Mouse (Mus musculus): ENCODE data around the gene Gm48551.

Gm48551 gene

DNA sequence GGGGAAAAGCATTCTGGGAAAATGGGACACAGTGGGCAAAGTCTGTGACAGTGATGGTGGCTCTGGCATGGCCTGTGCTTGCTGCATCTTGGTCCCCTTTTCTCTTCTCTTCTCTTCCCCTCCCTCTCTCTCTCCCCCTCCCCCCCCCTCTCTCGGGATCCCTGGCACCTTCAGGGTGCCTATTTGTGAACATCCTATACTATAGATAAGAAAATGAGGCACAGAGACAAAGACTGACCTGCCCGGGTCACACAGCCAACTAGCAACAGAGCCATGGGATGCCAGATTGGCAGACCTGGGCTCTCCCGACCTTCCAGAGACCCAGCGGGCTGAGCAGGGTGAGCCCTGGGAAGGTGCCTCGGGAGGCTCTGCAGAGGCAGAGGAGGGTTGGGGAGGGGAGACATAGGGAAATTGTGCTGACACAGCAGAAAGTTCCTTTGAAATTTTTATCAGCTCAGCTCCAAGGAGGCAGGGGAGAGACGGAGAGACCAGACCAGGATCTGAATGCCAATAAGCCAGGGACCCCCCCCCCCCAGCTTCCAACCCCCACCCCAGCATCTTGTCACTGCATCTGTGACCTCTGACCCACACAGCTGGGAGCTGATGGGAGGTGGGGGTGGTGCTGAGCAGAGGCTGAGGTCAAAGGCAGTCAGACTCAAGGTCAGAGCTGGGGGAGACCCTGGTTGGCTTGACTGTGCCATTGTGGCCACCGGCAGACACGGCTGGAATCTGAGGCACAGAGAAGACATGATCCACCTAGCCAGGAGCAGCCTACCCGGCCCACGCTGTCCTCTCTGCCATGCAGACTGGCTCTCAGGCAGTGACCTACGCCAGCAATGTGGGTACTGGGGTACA is 34.2 kb downstream of the Gm48551 start:
- DNase-seq (ENCODE audit: low read depth) = no peak

DNA sequence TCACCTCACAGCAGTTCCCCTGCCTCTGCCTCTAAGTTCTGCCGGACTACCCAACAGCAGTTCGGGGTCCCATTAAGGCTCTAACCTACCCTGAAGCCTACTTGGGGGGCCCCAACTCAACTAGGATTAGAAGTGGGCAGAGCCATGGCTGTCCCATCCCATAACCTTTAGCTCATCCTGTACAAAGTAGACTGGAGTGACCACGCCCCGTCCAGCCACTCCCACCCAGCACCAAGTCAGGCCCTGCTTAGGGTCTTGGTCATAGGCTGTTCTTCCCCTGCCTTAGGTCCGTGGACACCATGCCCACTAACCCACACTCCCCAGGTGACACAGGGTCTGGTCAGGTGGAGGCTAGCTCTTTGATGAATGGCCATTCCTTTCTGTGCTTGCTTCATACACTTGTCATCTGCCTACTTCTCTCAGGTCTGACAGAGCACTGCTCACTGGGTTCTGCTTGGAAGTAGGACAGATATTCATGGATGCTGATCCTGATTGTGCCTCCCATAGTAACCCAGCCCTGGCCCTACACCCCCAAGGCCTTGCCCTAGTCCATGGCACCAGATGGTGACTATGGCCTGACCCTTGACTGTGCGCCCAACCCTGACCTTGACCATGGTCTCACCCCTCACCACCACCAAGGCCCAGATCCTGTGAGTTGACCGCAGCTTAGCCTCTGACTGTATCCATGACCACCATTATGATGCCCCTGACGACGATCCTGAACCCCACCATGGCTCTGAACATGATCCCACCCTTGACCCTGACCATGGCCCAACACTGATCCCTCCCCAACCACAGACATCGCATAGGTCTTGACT is 35.1 kb downstream of the Gm48551 start:
- no peak for DNase-seq (ENCODE audit: low read depth)

GRCm38 (mm10) chr10:81420191-81420767 is 36.0 kb downstream of the Gm48551 start:
- DNase-seq (ENCODE audit: low read depth) = no peak

- DNase-seq (ENCODE audit: low read depth) = no peak
Observed at GRCm38 (mm10) chr10:81421041-81421796, 37.0 kb downstream of the Gm48551 start.

DNA sequence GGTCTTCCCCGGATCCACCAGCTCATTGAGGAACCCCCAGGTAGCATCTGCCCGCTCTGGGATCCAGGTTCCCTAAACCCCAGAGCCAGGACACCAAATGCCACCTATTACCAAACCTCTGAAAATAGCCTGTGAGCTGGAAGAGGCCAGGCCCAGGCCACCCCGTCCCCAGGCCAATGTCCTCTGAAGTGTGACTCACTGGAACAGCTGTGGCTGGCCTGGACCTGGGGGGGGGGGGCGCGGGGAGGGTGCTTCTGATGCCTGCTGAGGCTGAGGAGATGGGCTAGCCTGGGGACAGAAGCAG is 37.5 kb downstream of the Gm48551 start:
- no peak for DNase-seq (ENCODE audit: low read depth)

GRCm38 (mm10) chr10:81422191-81422590 is 37.9 kb downstream of the Gm48551 start:
- no peak for DNase-seq (ENCODE audit: low read depth)

GRCm38 (mm10) chr10:81422661-81423217 is 38.5 kb downstream of the Gm48551 start:
- no peak for DNase-seq (ENCODE audit: low read depth)

DNA sequence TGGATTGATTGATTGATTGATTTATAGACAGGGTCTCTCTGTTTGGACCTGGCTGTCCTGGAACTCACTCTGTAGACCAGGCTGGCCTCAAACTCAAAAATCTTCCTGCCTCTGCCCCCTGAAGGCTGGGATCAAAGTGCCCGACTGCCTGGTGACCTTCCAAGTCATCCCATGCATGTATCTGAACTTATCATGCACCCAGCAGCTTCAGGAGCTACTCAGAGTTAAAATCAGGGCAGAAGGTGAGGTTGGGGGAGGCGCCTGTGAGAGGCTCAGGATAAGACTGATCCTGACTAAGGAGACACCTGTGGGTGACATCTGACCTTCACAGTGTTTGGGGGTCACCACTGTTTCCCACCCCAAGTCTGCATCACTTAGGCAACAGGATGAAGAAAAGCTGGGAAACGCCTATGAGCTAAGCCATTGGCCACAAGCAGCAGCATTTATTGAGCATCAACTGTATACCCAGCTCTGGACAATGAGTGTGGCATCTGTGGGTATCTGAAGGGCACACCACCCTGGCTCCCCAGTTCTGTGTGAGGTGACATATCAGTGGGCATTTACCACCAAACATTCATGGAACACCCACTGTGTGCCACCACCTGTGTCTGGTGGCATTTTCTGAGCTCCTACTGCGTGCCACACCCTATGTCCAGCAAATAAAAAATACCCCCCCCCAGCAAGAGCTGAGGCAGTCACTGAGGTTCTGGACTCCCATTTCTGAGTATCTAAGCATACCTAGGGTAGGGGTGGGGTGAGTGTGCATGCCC is 39.4 kb downstream of the Gm48551 start:
- DNase-seq (ENCODE audit: low read depth) = no peak

- DNase-seq (ENCODE audit: low read depth) = no peak
Observed at GRCm38 (mm10) chr10:81424246-81425051, 40.2 kb downstream of the Gm48551 start.

GRCm38 (mm10) chr10:81425236-81425850 is 41.1 kb downstream of the Gm48551 start:
- DNase-seq (ENCODE audit: low read depth) = no peak

DNA sequence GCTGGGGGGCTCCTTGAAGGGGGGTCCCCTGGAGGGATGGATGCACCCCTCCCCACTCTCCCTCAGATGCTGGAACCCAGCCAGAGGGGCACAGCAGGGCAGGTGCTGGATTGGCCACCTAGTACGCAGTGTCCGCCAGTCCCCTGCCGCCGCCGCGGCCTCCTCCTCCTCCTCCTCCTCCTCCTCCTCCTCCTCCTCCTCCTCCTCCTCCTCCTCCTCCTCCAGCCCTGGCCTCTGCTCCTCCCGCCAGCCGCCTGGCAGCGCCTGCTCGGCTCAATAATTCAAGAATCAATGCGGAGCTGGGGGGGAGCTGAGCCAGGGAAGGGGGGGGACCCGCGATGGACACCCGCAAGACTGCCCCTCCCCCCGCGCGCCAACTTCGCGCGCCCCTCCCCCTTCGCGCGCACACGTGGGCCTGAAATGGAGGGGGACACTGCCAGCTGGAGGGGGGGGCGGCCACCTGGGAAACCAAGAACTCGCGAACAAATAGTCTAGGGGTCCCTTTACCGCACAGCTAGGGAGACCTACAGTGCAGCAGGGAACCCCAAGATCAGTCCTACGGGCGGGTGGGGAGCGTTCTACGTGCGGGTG is 41.9 kb downstream of the Gm48551 start:
- no peak for DNase-seq (ENCODE audit: low read depth)

- no peak for DNase-seq (ENCODE audit: low read depth)
Observed at GRCm38 (mm10) chr10:81426897-81427296, 42.6 kb downstream of the Gm48551 start.

DNA sequence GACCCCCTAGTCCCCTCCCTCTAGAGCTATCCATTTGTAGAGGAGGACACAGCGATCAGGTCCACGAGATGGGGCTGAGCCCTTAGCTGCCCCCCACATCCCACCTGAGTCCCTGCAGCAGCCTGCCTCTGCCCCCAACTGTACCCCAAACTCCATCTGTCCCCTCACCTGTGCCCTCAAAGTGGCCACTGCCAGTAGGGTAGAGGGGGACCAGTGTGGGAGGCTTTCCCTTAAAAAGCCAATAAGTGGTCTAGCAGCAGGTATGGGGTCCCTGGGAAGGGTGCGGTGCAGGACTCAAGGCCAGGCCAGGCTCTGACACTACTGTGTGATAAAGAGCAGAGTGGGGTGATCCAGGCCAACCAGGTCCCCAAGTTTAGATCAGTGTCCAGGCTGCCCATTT is 43.1 kb downstream of the Gm48551 start:
- no peak for DNase-seq (ENCODE audit: low read depth)

DNA sequence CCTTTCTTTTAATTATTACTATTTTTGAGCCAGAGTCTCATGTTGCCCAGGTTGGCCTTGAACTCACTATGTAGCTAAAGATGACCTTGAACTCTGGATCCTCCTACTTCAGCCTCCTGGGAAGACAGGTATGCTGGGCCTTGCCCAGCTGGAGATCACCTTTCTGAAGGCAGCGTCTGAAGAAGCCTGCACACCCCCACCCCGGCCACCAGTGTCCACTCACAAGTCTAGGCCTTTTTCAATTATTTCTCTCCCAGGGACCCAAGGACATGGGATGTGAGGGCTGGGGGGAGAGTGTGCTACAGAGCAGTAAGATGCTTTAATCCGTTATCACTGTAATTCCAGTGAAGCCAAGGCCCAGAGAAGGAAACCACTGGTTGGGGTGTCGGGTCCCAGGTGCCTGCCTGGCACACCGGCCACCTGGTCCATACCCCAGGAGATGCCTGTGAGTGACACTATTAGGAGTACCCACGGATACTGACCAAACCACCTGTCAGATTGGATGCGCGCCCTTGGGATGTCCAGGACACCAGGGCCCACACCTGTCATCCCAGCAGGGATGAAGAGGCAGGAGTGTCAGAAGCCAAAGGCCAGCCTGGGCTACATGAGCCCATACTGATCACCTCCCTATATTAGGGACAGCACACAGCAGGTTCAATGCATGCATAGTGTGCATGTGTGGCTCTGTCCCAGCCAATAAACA is 43.7 kb downstream of the Gm48551 start:
- DNase-seq (ENCODE audit: low read depth) = no peak

- no peak for DNase-seq (ENCODE audit: low read depth)
Observed at GRCm38 (mm10) chr10:81428507-81428870, 44.2 kb downstream of the Gm48551 start.

DNA sequence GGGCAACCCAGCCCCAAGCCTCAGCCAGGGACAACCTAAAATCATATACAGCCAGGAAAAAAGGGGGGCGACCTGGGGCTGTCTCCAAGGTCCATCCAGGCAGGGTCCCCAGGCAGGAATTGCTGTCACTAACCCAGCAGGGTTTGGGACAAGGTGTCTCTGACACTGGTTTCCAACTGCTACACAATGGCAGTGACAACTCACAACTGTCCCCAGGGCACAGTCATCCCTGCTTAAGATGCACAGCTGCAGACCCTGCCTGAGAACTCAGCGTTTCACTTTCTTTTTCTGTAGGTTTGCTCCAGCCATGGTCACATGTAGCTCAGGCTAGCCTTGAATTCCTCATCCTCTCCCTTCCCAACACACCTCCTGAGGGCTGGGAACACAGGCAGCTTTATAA is 44.8 kb downstream of the Gm48551 start:
- DNase-seq (ENCODE audit: low read depth) = no peak

DNA sequence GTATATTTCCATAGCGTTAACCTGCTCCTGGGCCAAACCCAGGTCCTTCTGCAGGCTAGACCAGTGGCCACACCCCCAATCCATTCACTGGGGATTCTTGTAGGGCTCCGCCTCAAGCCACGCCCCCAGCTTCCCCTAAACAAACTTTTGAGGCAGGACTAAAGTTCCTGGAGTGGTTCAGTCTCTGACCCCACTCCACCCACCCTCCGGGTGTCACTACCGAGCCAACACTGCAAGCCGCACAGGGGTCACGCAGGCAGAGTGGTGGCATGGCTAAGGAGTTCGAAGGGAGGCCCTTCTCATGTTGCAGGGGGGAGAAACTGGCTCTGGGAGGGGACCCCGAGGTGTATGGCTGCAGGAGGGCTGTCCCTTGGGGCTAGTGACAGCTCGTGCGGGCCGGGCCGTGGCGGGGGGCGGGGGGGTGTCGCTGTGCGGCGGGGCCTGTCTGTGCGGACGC is 45.4 kb downstream of the Gm48551 start:
- DNase-seq (ENCODE audit: low read depth) = peak; percentile 78

DNA sequence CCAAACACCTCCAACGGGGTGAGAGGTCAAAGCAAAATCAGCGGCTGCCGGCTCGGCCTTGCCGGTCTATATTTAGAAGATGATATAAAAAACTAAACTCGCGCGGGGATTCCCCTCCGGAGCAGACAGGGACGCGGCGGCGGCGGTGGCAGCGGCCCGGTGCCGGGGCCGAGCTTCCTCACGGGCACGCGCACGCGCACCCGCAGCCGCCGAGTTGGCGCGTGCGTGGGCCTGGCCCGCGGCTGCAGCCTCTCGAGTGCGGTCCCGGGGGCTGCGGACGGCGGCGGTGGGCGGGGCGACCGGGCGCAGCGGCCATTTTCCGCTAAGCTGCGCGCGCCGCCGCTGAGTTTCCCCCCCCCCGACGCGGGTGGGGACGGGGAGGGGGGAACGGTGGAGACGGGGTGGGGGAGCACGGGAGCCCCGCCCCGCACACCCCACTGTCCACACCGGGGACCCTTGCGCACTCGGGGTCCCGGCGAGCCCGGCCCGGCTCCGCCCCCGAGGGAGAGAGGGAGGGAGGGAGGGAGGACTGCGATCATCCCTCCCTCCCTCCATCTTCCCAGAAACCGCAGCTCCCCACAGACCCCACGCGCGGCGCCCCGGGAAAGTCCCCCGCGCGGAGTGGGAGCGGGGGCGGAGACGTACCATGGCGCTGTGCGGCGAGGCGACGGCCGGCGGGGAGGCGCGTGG is 46.0 kb downstream of the Gm48551 start:
- DNase-seq (ENCODE audit: low read depth) = peak; percentile 87
